Mouse (Mus musculus): Measurements from ENCODE around the gene Pde10a. TPM values are rescaled to one million over a fixed set of nuclear protein-coding genes. Genes with fewer than 3 reads are reported as not detected.

The Pde10a gene
- polyA plus RNA-seq, 1 experiment from 2014 or later: 2.5 TPM

- Histone ChIP-seq H3K4me2 (ENCODE audit: low read length) (no peak overlapping the region), H3K4me3 (ENCODE audit: control insufficient read depth in 1 of 2, insufficient read depth in 1 of 2, low read depth in 1 of 2, low read length in 2 of 2) (no peak overlapping the region)
- WGBS: 69% methylated on average over 14 of the region's 14 CpGs
Observed at GRCm38 (mm10) chr17:8541974-8542538, 16.9 kb downstream of the Pde10a start.

GRCm38 (mm10) chr17:8546366-8546765 is 21.2 kb downstream of the Pde10a start:
- Histone ChIP-seq H3K27ac (replicated peaks in 1 of 2; ENCODE audit: control insufficient read depth in 1 of 2, insufficient read depth in 1 of 2, low read depth in 2 of 2, low read length in 2 of 2) (no peak overlapping the region), H3K36me3 (ENCODE audit: control insufficient read depth, insufficient read depth, low read length) (no peaks in the 10 kb centered on the region), H3K9ac (ENCODE audit: low read length) (no peak overlapping the region), H3K4me1 (ENCODE audit: control insufficient read depth in 2 of 2, insufficient read depth in 2 of 2, low read length in 2 of 2) (peaks cover 0 to 3% of the 10 kb centered on the region in 2 experiments; a peak in 2 of 4 replicates), H3K27me3 (ENCODE audit: control insufficient read depth, insufficient read depth, low read length) (no peaks in the 10 kb centered on the region), H3K4me2 (ENCODE audit: low read length) (no peak overlapping the region), H3K4me3 (ENCODE audit: control insufficient read depth in 1 of 2, insufficient read depth in 1 of 2, low read depth in 1 of 2, low read length in 2 of 2) (no peak overlapping the region), H3K9me3 (ENCODE audit: control insufficient read depth, low read length) (no peaks in the 10 kb centered on the region)
- no peak for ATAC-seq (ENCODE audit: insufficient number of reproducible peaks, insufficient read depth, low FRiP score, low read depth)
- WGBS: 78% methylated on average over 9 of the region's 9 CpGs

More at GRCm38 (mm10) chr17:8541974-8542538, 16.9 kb downstream of the Pde10a start:
- Histone ChIP-seq H3K27me3 (ENCODE audit: control insufficient read depth, insufficient read depth, low read length) (no peaks in the 10 kb centered on the region), H3K9me3 (ENCODE audit: control insufficient read depth, low read length) (no peaks in the 10 kb centered on the region), H3K9ac (ENCODE audit: low read length) (no peak overlapping the region), H3K4me1 (ENCODE audit: control insufficient read depth in 2 of 2, insufficient read depth in 2 of 2, low read length in 2 of 2) (peaks cover 0 to 3% of the 10 kb centered on the region in 2 experiments; a peak in 2 of 4 replicates), H3K27ac (replicated peaks in 1 of 2; ENCODE audit: control insufficient read depth in 1 of 2, insufficient read depth in 1 of 2, low read depth in 2 of 2, low read length in 2 of 2) (no peak overlapping the region), H3K36me3 (ENCODE audit: control insufficient read depth, insufficient read depth, low read length) (no peaks in the 10 kb centered on the region)
- ATAC-seq (ENCODE audit: insufficient number of reproducible peaks, insufficient read depth, low FRiP score, low read depth): no peak

- Histone ChIP-seq H3K36me3 (ENCODE audit: control insufficient read depth, insufficient read depth, low read length) (no peaks in the 10 kb centered on the region), H3K4me1 (ENCODE audit: control insufficient read depth in 2 of 2, insufficient read depth in 2 of 2, low read length in 2 of 2) (peaks cover 7 to 16% of the 10 kb centered on the region in 2 experiments), H3K9me3 (ENCODE audit: control insufficient read depth, low read length) (no peaks in the 10 kb centered on the region), H3K4me2 (ENCODE audit: low read length) (no peak overlapping the region), H3K4me3 (ENCODE audit: control insufficient read depth in 1 of 2, insufficient read depth in 1 of 2, low read depth in 1 of 2, low read length in 2 of 2) (no peak overlapping the region), H3K27ac (replicated peaks in 1 of 2; ENCODE audit: control insufficient read depth in 1 of 2, insufficient read depth in 1 of 2, low read depth in 2 of 2, low read length in 2 of 2) (no peak overlapping the region), H3K9ac (ENCODE audit: low read length) (no peak overlapping the region), H3K27me3 (ENCODE audit: control insufficient read depth, insufficient read depth, low read length) (no peaks in the 10 kb centered on the region)
- no peak for ATAC-seq (ENCODE audit: insufficient number of reproducible peaks, insufficient read depth, low FRiP score, low read depth)
- WGBS: 77% methylated on average over 4 of the region's 4 CpGs
Observed at GRCm38 (mm10) chr17:8548733-8549132, 23.6 kb downstream of the Pde10a start.

- Histone ChIP-seq H3K36me3 (ENCODE audit: control insufficient read depth, insufficient read depth, low read length) (no peaks in the 10 kb centered on the region), H3K4me1 (ENCODE audit: control insufficient read depth in 2 of 2, insufficient read depth in 2 of 2, low read length in 2 of 2) (peaks cover 9 to 24% of the 10 kb centered on the region in 2 experiments), H3K27me3 (ENCODE audit: control insufficient read depth, insufficient read depth, low read length) (no peaks in the 10 kb centered on the region), H3K27ac (replicated peaks in 1 of 2; ENCODE audit: control insufficient read depth in 1 of 2, insufficient read depth in 1 of 2, low read depth in 2 of 2, low read length in 2 of 2) (no peak overlapping the region), H3K9ac (ENCODE audit: low read length) (no peak overlapping the region), H3K9me3 (ENCODE audit: control insufficient read depth, low read length) (no peaks in the 10 kb centered on the region), H3K4me2 (ENCODE audit: low read length) (no peak overlapping the region), H3K4me3 (ENCODE audit: control insufficient read depth in 1 of 2, insufficient read depth in 1 of 2, low read depth in 1 of 2, low read length in 2 of 2) (no peak overlapping the region)
- WGBS: 76% methylated on average over 3 of the region's 3 CpGs
- ATAC-seq (ENCODE audit: insufficient number of reproducible peaks, insufficient read depth, low FRiP score, low read depth): no peak
Observed at GRCm38 (mm10) chr17:8551641-8552040, 26.5 kb downstream of the Pde10a start.

- H3K27me3 ChIP-seq (ENCODE audit: control insufficient read depth, insufficient read depth, low read length): no peaks in the 10 kb centered on the region
- no peak overlapping the region for H3K4me3 ChIP-seq (ENCODE audit: control insufficient read depth in 1 of 2, insufficient read depth in 1 of 2, low read depth in 1 of 2, low read length in 2 of 2)
- WGBS: 21% methylated on average over 8 of the region's 8 CpGs
- H3K9ac ChIP-seq (ENCODE audit: low read length): no peak overlapping the region
- peak overlapping the region; percentile 44 to 50; a peak in 2 of 4 replicates for H3K27ac ChIP-seq (replicated peaks in 1 of 2; ENCODE audit: control insufficient read depth in 1 of 2, insufficient read depth in 1 of 2, low read depth in 2 of 2, low read length in 2 of 2)
- ATAC-seq (ENCODE audit: insufficient number of reproducible peaks, insufficient read depth, low FRiP score, low read depth): no peak
- H3K36me3 ChIP-seq (ENCODE audit: control insufficient read depth, insufficient read depth, low read length): no peaks in the 10 kb centered on the region
- no peaks in the 10 kb centered on the region for H3K9me3 ChIP-seq (ENCODE audit: control insufficient read depth, low read length)
- H3K4me2 ChIP-seq (ENCODE audit: low read length): peak overlapping the region; percentile 24
- H3K4me1 ChIP-seq (ENCODE audit: control insufficient read depth in 2 of 2, insufficient read depth in 2 of 2, low read length in 2 of 2): peaks cover 12 to 26% of the 10 kb centered on the region in 2 experiments
Observed at GRCm38 (mm10) chr17:8552346-8553035, 27.3 kb downstream of the Pde10a start.

GRCm38 (mm10) chr17:8553601-8554000 is 28.4 kb downstream of the Pde10a start:
- WGBS: 71% methylated on average over 3 of the region's 3 CpGs

GRCm38 (mm10) chr17:8554219-8554618 is 29.0 kb downstream of the Pde10a start:
- no peaks in the 10 kb centered on the region for H3K36me3 ChIP-seq (ENCODE audit: control insufficient read depth, insufficient read depth, low read length)
- no peak for ATAC-seq (ENCODE audit: insufficient number of reproducible peaks, insufficient read depth, low FRiP score, low read depth)
- H3K27ac ChIP-seq (replicated peaks in 1 of 2; ENCODE audit: control insufficient read depth in 1 of 2, insufficient read depth in 1 of 2, low read depth in 2 of 2, low read length in 2 of 2): no peak overlapping the region
- no peaks in the 10 kb centered on the region for H3K9me3 ChIP-seq (ENCODE audit: control insufficient read depth, low read length)
- no peak overlapping the region for H3K4me3 ChIP-seq (ENCODE audit: control insufficient read depth in 1 of 2, insufficient read depth in 1 of 2, low read depth in 1 of 2, low read length in 2 of 2)
- no peak overlapping the region for H3K4me2 ChIP-seq (ENCODE audit: low read length)
- peaks cover 12 to 26% of the 10 kb centered on the region in 2 experiments for H3K4me1 ChIP-seq (ENCODE audit: control insufficient read depth in 2 of 2, insufficient read depth in 2 of 2, low read length in 2 of 2)
- no peaks in the 10 kb centered on the region for H3K27me3 ChIP-seq (ENCODE audit: control insufficient read depth, insufficient read depth, low read length)
- 85% methylated on average over 6 of the region's 6 CpGs for whole genome bisulfite sequencing
- H3K9ac ChIP-seq (ENCODE audit: low read length): no peak overlapping the region

More at GRCm38 (mm10) chr17:8553601-8554000, 28.4 kb downstream of the Pde10a start:
- ATAC-seq (ENCODE audit: insufficient number of reproducible peaks, insufficient read depth, low FRiP score, low read depth): no peak
- Histone ChIP-seq H3K4me2 (ENCODE audit: low read length) (no peak overlapping the region), H3K4me3 (ENCODE audit: control insufficient read depth in 1 of 2, insufficient read depth in 1 of 2, low read depth in 1 of 2, low read length in 2 of 2) (no peak overlapping the region), H3K9ac (ENCODE audit: low read length) (no peak overlapping the region), H3K36me3 (ENCODE audit: control insufficient read depth, insufficient read depth, low read length) (no peaks in the 10 kb centered on the region), H3K9me3 (ENCODE audit: control insufficient read depth, low read length) (no peaks in the 10 kb centered on the region), H3K27me3 (ENCODE audit: control insufficient read depth, insufficient read depth, low read length) (no peaks in the 10 kb centered on the region), H3K27ac (replicated peaks in 1 of 2; ENCODE audit: control insufficient read depth in 1 of 2, insufficient read depth in 1 of 2, low read depth in 2 of 2, low read length in 2 of 2) (no peak overlapping the region), H3K4me1 (ENCODE audit: control insufficient read depth in 2 of 2, insufficient read depth in 2 of 2, low read length in 2 of 2) (peaks cover 12 to 26% of the 10 kb centered on the region in 2 experiments)
